Mouse (Mus musculus): Measurements from ENCODE around the gene Aar2. TPM values are rescaled to one million over a fixed set of nuclear protein-coding genes. Genes with fewer than 3 reads are reported as not detected.

Gene Aar2
- polyA plus RNA-seq (2017; shearing (Covaris generic)) = 34.0 TPM

DNA sequence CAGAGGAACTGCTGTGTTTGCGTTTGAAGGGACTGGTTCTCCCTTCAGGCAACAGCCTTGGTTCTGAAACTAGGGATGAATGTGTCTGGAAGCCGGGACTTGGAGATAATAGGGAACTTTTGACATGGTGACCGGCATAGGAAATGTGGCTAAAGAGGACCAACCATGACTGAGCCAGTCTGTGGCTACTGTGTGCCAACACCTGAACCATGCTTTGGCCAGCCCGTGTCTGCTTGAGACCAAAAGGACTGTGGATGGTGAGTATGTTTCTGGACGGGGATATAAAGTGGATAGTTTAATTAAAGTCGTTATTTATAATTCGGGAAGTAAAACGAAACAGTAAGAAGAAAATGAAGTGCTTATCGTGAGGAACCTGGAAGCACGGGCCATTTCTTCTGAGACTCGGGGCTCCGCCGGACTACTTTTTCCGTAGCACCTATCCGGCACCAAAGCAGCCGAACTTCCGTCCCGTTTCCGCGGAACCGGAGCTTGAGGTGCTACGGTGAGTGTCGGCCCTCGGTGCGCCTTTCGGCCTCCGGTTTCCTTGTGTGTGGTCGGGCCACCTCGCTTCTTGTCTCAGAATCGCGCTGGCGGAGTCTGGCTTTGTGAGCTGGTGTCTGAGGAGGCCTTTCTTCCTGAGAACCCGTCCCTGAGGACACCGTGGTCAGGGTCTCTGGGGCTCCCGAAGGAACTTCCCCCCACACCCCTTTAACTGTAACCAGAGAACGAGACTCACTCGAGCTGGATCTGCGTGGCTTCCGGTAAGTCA lies at the start of gene Aar2:
Gene Aar2 (plus strand): TSS at position 462 of the 769 bp plus-strand sequence.

DNA sequence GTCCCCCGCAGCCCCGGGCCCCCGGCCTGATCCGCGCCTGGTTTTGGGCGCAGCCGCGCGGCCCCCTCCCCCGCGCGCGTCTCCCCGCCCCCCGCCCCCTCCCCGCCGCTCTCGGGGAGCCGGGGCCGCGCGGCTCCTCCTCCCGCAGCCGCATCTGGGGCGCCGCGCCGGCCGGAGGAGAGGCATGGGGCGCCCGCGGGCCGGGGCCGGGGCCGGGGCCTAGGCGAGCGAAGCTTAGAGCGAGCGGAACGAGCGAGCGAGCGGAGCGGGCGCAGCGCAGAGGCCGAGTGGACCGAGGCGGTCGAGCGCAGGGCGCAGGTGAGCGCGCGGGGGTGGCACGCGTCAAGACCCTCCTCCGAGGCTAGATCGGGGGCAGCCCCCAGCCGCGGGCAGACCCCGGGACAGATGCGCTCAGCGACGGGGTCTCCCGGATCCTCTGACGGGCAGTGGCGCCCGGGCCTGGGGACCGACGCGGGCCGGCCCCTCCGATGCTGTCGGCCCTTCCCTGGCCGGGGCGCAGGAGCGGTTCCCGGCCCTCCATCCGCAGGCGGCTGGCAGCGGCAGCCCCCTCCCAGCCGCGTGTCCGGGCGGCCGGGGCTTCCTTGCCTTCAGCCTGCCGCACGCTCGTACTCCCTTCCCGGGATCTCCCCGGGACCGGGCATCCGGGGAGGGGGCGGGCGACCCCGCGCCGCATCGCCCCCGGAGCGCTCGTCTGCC lies 66.3 kb downstream of the Aar2 start, which contains the start of gene Dlgap4:
Gene Dlgap4 (plus strand): TSS at position 165 of the 717 bp plus-strand sequence.

Other genes with a start within 250 kb of the Aar2 start
- 7.9 TPM for gene Cnbd2, start 235.3 kb upstream of the Aar2 start, polyA plus RNA-seq (2017; shearing (Covaris generic))
- gene Scand1, start 234.9 kb upstream of the Aar2 start, polyA plus RNA-seq (2017; shearing (Covaris generic)) = 88.9 TPM
- 0.20 TPM for gene Epb41l1, start 126.7 kb upstream of the Aar2 start, polyA plus RNA-seq (2017; shearing (Covaris generic))
- gene Dlgap4, start 66.1 kb downstream of the Aar2 start, polyA plus RNA-seq (2017; shearing (Covaris generic)) = 90.1 TPM
- 1.9 TPM for gene Myl9, start 227.8 kb downstream of the Aar2 start, polyA plus RNA-seq (2017; shearing (Covaris generic))